Mouse (Mus musculus) naive thymus-derived CD4-positive, alpha-beta T cell, adult 2 months (primary cell): Measurements from ENCODE around the gene Mrpl44.

Source experiments
- DNase-seq: peaks from one replicate; pipeline ENCODE4 v3.0.0-alpha.2; 2011; ENCODE audit warnings: low read depth

Gene Mrpl44

DNA sequence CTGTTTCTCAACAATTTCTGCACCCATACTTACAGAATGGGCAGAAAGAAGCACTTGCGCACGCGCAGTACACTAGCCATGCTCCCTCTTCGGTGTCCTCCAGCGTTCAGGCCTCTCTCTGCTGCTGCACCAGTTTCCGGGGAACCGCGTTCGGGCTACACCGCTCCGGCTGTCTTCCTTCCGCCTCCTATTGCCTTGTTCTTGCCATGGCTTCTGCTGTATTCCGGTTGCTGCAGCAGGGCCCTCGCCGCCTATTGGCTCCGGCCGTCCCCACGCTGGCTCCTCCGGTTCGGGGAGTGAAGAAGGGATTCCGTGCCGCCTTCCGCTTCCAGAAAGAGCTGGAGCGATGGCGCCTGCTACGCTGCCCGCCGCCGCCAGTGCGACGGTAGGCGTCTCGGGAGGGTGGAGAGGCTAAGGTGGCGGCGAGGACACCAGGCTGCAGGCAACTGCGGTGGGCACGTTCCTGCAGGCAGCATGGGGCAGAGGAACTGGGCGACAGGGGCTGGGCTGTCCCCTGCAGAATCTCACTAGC is at the start of gene Mrpl44, which contains the start of gene Wdfy1:
Gene Mrpl44, plus strand, starts transcription at position 92 of the 532 bp plus-strand sequence.
Gene Wdfy1, minus strand, starts transcription at position 217 of the 532 bp plus-strand sequence.
- DNase-seq = peak; percentile 98

DNA sequence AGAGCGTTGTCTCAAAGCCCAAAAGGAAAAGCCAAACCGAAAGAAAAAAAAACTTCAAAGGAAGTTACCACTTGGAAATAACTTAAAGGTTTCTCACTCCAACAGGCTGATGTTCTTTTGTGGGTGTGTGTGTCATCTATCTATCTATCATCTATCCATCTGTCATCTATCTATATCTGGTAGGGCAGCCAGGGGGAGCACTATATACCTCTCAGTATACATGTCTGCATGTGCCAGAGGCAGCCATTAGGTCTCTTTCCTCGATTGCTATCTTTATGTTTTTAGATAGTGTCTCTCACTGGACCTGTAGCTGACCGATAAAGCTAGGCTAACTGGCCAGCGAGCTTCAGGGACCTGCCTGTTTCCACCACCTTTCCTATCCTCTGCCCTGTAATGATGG is 41.0 kb upstream of the Mrpl44 start:
- DNase-seq = peak; percentile 42

DNA sequence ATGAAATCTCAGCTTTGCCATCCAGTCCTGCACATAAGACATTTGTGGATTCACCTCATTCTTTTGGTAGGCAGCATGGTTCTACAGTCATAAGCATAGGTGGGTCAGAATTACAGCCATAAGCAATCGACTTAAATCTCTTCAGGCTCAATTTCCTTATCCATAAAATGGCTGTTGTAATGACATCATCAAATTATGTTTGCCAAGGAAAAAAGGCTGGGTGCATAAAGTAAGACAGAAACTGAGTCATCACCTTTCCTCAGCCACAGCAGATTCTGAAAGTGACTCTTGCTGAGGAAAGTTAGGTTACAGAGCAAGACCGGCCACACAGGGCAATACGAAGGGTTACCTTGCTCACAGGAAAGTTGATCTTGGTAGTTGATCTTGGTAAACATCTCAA is 39.4 kb upstream of the Mrpl44 start:
- DNase-seq = no peak

DNA sequence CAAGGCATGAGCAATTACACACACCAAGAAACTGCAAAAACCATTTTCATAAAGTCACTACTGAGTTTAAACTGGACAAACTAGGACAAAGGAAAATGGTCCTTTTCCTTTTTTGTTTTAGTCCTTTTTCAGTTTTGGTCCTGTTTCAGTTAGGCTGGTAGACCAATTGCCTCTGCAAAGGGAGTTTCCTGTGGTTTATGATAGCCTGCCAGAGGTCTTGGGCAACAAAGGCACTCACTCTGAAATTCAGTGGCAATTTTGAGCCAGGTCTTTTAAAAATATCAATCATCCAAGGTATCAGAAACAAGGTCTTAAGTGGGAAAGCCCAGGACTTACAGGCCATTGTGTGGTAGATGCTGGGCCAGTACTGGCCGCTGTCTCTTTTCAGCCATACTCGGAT is 36.1 kb upstream of the Mrpl44 start:
- DNase-seq = no peak

DNA sequence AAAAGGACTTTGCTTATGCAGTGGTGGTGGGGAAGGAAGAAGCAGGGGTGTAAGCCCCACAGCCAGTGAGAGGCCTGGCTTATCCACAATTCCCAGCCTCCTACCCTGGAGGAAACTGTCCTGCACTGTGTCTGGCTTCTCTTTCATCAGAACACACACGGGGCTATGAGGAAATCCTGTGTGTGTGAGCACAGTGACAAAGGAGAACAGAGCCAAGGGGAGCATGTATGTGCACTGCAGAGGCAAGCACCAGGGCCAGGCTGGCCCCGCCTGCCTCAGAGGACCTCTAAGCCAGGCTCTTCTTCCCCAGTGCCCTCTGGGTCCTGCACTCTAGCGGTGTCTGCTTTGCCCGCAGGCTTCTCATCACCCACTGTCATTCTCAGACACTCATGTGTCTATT is 34.8 kb upstream of the Mrpl44 start:
- DNase-seq = no peak

DNA sequence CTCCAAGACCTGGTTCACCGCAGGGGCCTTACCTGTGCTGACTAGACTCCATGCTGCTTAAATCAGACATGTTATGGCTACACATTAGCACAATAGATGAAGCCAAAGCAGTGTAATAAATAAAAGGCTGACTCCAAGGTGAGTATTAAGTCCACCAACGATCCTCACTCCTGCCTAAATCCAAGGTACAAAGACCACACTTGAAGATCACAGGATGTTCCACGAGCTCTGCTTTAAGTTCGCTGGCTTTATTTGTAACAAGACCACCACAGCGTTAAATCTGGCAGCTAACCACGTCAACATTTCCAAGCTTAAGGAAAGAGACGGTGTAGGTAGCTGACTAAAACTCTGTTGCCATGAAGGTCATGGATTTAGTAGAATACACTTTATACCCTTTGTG is 32.9 kb upstream of the Mrpl44 start:
- DNase-seq = no peak

DNA sequence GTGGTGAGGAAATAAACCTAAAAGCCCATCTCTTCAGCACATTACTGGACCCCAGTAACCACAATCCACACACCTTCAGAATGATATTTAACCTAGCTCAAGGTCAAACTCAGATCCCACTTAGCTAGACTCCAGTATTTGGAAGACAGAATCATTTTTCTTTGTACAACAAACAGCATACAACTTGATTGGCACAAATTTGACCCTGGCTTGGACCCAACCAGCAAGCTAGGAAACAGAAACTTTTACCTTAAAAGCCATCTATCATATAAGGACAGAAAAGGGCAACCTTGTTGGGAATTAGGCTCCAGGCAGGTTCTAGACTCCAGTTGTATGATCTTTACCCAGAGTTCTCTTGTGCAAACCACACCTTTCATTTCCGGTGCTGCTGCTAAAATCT is 32.4 kb upstream of the Mrpl44 start:
- no peak for DNase-seq

DNA sequence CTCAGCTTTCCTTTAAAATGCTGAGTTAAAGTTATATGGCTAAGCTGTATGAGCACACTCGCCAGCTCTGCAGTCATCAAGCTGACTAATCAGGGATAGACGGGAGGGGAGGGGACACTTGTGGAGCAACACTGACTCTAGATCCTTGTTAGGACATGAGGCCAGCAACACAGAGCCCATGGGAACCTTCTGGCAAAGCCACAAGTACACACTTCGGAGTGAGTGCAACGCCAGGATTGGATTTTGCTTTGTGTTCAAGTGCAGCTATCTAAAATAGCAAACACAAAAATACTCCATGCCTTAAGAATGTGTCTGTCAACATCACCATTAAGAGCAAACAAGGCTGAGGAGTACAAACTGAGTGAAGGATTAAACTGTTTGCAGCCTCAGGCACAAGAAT is 29.8 kb upstream of the Mrpl44 start:
- no peak for DNase-seq

DNA sequence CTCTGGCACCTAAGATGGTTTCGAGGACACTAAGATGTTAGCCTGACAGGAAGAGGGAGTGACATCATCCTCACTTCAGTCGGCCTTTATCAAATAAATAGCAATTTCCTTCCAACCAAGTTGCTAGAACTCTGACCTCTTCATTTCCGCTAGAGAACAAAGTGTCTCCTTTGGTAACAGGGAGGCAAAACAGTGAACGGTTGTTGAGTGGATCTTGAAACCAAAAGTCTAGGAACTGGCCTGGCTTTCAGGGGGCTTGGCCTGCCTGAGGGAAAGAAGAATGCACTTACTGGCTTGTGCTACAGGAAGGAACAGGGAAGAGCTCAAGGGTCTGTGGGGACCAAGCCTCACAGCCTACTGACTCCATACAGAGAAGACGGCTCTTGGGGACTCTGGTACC is 24.6 kb upstream of the Mrpl44 start:
- peak; percentile 68 for DNase-seq

DNA sequence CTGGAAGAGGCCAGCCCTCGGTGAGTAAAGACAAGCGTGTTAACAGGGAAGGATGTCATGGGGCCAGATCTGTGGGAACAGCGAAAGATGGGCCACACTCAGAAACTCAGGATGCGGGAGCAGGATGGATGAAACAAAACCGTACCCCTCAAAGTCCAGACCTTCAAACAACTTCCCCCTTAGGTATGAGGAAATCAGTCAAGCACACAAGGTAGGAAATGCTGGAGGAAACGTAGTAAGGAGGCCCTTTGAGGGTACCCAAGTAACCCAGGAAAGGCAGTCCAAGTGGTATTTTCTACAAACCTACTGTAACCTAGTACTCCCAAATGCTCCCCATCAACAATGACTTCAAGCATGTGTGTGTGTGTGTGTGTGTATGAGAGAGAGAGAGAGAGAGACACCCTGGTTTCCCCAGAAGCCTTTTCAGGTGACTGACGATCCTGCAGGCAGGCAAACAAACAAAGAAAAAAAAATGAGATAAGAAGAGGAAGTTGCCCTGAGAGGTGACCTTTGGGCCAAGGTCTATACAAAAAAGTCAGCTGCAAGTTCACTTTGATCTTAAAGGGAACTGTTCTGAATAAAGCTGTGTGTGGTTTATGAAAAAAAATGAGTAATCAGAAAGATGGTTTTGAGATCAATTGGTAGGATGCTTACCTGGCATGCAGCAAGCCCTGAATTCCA is 23.7 kb upstream of the Mrpl44 start:
- DNase-seq = peak; percentile 60

DNA sequence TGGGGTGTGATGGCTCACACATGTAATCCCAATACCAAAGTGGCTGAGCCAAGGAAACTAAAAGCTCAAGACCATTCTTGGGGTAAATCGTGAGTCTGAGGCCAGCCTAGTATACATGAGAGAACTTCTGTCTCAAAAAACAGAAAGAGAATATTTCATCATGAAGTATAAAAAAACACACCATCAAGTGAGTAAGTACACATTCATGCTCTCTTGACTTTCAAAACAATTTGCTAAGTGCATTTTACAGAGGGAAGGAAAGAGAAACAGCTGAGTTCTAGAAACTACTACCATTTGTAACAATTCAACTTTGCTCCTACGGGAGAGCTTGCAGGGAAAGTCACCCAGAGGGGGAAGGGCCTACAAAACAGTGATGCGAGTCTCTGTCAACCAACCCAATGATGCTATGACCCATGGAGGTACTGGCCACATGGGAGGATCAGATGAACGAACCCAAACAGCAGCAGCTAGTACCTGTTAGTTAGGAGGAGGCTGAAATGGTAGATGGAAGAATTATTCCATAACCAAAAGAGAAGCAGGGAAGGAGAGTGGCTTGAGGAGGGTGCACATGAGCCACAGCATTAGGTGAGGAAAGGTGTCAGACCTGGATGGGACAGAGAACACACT is 23.0 kb upstream of the Mrpl44 start:
- DNase-seq = no peak

DNA sequence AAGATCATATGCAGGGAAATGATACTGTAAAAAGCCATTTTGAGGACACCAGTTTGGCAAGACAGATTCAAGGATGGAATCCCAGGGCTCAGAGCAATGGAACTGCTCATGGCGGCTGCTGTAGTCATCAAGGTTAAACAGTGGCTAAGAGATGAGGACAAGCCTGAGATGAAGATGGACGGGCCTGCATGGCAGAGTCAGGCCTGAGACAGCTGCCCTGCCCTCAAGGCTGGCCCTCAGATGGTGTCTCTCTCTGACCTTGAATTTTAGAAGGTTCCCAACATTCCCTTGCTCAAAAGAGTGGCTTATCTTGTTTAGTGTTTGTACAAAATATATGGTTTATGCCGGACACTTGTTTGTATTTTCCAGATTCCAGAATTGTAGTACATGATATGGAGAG is 22.4 kb upstream of the Mrpl44 start:
- no peak for DNase-seq

DNA sequence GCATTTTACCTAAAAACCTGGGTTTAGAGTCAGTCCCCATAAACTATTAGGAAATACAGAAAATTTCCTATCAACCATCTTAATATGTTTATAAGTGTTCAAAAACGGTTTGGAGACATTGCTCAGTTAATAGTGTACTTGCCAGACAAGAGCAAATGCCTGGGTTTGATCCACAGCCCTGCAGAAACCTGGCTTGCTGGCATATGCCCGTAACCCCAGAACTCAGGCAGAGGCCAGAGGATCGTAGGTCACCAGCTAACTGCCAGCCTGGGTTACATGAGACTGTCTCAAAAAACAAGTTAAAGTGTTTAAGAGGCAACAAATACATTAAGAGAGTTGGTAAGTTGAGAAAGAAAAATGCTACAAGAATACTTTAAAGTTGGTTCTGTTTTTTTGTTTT is 20.9 kb upstream of the Mrpl44 start:
- no peak for DNase-seq

DNA sequence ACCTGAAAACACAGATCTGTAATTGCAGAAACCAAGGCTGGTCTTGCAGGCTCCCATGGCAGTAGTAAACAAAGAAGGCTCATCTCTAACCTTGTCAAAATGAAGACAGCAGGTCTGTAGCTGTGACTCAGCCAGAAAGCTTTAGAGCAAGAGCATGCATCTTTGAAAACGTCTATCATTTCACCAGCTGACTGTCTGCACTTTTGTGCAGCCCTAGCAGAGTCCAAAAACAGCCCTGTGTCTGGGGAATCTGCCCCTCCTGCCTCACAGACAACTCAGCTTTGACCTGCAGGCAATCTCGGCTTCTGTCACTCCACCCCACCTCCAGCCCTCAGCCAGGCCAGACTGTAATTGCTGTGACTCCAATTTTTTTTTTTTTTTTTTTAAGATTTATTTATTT is 20.4 kb upstream of the Mrpl44 start:
- DNase-seq = no peak

DNA sequence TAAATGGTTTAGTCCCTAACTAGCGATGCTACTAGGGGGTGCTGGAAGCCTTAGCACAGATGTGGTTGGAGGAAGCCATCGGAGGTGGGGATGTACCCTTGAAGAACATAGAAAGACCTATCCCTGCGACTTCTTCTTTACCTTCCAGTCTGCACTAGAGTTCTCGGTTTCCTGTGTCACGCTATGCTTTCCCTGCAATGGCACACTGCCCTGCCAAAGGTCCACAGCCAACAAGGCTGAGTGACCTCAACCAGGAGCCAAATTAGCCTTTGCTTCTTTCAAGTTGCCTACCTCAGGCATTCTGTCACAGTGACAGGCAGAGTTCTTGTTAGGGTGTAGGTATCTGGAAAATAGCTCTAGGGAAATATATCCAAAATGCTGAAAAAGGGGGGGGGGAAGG is 19.4 kb upstream of the Mrpl44 start:
- DNase-seq = no peak

DNA sequence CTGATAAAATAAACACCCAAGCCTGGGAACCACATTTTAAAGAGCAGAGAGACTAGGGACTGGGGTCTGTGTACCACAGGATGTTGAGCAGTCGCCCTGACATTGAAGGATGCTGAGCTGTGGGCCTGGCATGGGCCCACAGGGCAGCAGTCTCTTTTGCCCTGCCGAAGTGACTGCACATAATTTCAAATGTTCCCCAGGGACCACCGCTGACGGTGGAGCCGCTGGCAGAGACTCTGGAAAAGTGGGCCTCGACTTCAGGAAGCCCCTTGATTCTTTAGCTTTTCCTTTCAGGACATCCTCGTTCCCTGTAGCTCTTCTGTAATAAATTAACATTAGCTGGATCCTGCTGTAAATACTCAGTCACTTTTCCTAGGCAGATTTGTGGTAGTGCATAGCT is 18.7 kb upstream of the Mrpl44 start:
- DNase-seq = no peak

DNA sequence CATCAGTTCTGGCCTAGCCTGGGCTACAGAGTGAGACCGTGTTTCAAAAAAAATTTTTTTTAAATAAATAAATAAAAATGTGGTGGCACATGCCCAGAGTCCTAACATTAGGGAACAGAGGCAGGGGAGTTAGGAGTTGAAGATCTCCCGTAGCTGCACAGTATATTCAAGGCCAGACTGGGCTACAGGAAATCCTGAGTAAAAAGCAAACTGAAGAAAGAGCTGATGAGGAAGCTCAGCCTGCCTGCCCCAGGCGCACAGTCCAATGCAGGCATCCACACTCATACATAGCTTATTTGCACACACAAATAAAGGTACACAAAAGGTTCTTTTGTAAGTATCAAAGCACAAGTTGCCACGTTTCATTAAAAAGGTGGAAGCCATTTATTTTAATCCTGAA is 18.2 kb upstream of the Mrpl44 start:
- DNase-seq = no peak

DNA sequence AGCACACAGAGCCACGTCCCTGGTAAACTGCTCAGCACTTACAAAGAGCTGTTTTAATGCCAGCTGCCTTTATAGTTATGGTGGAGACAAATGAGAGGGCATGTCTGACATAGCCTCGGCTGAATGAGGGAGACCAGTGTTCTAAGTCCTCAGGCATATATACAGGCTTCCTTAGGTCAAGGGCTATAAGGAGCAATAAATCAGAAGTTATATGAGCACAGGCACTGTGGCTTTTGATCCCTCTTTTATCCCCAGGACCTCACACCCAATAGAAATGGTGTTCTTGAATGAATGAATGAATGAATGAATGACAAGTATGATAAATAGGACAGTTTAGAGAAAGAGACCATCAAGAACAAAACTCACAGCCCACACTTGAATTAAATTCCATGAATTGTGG is 16.8 kb upstream of the Mrpl44 start:
- no peak for DNase-seq

DNA sequence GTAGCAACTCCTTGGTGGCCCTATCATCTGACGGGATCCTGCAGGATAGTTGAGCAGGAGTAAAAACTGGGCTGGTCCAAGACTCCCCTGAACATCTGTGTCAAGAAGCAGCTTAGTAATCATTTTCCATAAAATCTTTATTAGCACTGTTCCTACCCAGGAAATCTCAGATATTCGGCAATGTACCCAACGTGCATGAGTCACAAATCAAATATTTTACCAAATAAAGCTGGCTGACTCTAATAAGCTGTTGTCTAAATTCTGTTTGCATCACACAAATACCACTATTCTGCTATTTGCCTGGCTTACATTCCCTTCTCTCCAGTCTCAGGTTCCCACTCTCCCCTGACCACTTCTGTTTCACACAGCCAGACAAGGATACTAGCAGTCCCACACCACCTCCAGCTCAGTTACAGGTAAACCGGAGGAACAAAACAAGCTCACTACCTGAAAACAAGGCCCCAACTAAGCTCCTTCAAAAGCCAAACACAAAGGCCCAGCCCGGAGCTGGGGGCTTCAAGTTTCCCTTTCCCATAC is 16.3 kb upstream of the Mrpl44 start:
- DNase-seq = no peak

DNA sequence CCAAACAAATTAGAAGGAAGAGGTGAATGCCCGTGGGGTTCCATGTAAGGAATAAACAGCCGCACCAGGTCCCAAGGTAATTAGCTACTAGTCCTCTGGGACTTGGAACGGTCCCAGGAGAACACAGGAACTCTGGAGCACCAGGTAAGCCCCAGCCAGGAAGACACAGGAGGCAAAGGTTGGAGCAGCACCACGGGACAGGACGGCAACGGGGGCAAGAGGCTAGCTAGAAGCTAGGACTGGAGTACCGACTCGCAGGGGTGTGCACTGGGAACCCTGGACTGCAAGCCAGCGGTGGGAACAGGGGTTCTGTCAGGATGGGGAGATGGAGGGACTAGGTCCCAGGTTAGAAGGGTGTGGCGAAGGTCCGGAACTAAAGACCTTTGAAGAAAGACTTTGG is 15.2 kb upstream of the Mrpl44 start:
- peak; percentile 21 for DNase-seq

DNA sequence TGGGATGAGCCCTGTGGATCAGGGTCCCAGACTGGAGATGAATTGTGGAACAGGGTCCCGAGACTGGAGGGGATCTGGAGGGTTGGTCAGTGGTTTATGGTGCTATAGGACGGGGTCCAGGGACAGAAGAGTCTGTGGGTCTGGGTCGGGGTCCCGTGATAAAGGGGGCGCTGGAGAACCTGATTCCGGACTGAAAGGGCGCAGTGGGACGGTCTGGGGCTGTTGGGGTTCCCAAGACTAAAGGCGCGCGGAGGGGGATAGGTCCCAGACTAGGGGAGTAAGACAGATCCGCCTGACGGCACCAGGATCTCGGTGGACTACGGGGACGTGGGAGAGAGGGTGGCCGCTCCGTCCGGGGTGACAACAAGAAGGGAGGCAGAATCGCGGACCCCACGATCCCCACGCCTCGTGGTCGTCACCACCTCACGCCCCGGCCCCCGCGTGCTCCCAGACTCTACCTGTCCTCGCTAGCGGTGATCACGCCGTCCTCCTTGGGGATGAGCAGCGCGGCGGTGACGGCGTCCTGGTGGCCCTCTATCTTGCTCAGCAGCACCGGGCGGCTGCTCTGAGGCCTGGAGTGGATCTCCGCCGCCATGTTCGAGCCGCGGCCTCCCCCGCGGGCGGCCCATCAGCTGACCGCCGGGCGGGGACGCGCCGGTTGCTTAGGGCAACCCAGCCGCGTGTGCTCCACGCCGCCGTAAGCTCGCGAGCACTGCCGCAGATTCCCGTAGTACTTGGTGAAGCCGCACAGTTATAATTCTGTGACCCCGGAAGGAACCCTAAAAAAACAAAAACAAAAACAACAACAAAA is 14.5 kb upstream of the Mrpl44 start:
- DNase-seq = peak; percentile 78

DNA sequence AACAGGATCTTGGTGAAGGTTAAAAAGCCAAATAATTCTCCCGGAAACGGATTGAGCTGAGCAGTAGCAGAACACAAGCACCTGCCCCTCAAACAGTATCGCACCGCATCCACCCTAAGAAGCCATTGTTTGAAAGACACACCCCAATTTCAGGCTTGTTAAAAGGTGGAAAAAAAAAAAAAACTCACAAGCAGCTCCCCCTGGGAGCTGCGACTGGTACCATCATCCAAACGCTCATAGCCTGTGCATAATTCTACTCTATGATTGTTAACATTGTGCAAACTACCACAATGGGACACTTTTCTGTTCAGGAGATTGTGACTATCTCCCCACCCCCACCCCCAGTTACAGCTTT is 13.9 kb upstream of the Mrpl44 start:
- DNase-seq = no peak
